Mouse (Mus musculus): ENCODE measurements around the gene Rbm19.

DNA sequence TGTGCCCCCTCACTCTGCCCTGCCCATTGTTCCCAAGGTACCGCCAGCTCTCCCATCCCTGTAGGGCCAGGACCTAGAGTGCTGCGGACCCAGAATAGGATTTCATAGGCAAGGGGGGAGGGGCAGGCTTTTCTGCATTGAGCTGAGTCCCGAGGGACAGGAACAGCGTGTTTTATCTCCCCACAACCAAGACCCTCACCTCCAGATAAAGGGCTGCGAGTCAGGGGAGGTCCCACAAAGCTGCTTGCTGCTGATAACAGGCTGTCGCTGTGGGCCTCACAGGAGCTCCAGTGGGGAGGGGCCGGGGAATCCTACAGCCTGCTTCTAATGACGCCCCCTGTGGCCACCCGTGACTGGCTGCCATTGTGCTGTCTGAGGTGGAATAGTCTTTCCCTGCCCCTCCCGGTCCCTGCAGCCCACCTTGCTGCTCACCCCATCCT is 20.0 kb downstream of the Rbm19 start:
- TF ChIP-seq POLR2A (IDR thresholded peaks at IDR 0.05; ENCODE audit: low read depth, low read length) (no peak), CTCF (IDR thresholded peaks at IDR 0.05; ENCODE audit: borderline replicate concordance, insufficient read depth, low read length) (no peak)

All from embryonic fibroblast, embryonic 13.5 days (primary cell).